Mouse (Mus musculus) neural tube, embryonic 11.5 days (tissue): ENCODE results near the gene Gps1. TPM values are rescaled to one million over a fixed set of nuclear protein-coding genes. Genes with fewer than 3 reads are reported as not detected.

ENCODE experiments used
- ATAC-seq: fragments of 200-750 bp; cut with Nextera tagmentation; 2 replicates; pipeline ENCODE4 v1.8.0; 2017; ENCODE audit warnings: moderate number of reproducible peaks, mild to moderate bottlenecking, moderate TSS enrichment, moderate library complexity; ENCODE audit not compliant: insufficient read depth, low FRiP score, low TSS enrichment
- DNase-seq: peaks from one replicate; pipeline ENCODE4 v3.0.0-alpha.2; 2015; ENCODE audit warnings: low spot score
- H3K27ac ChIP-seq: fragments of 300-500 bp; sonication (generic); 2 replicates; pipeline ENCODE4 v1.5.1; 2014; ENCODE audit warnings: low read depth, mild to moderate bottlenecking, low read length
- H3K27me3 ChIP-seq: fragments of 300-500 bp; sonication (generic); 2 replicates; pipeline ENCODE4 v1.6.1; 2014; ENCODE audit warnings: mild to moderate bottlenecking, low read length, mixed read lengths; ENCODE audit not compliant: control insufficient read depth, insufficient read depth
- H3K36me3 ChIP-seq: fragments of 300-500 bp; sonication (generic); 2 replicates; pipeline ENCODE4 v1.6.1; 2014; ENCODE audit warnings: mild to moderate bottlenecking, low read length, moderate library complexity, mixed read lengths; ENCODE audit not compliant: control insufficient read depth, insufficient read depth
- H3K4me1 ChIP-seq: fragments of 300-500 bp; sonication (generic); 2 replicates; pipeline ENCODE4 v1.6.1; 2014; ENCODE audit warnings: low read length, mixed read lengths; ENCODE audit not compliant: control insufficient read depth, insufficient read depth
- H3K4me2 ChIP-seq: fragments of 300-500 bp; sonication (generic); 2 replicates; pipeline ENCODE4 v1.6.1; 2014; ENCODE audit warnings: low read depth, mild to moderate bottlenecking, moderate library complexity
- H3K4me3 ChIP-seq: fragments of 300-500 bp; sonication (generic); 2 replicates; pipeline ENCODE4 v1.5.1; 2014; ENCODE audit warnings: low read depth, low read length
- H3K9ac ChIP-seq: fragments of 300-500 bp; sonication (generic); 2 replicates; pipeline ENCODE4 v1.6.1; 2014; ENCODE audit warnings: mild to moderate bottlenecking, low read length
- H3K9me3 ChIP-seq: fragments of 300-500 bp; sonication (generic); 2 replicates; pipeline ENCODE4 v1.6.1; 2016; ENCODE audit warnings: low read length; ENCODE audit not compliant: control insufficient read depth
- WGBS: fragments of 180-500 bp; shearing (Covaris S2); extraction: QIAGEN DNeasy Blood & Tissue Kit; methylation state at CpG from one replicate; pipeline ENCODE4 v1.1.7; 2014; 5-methylcytosine and 5-hydroxymethylcytosine counted together
- polyA plus RNA-seq: library from polyadenylated mRNA; unstranded; fragments of >200 nt; fragmentation: Nextera tagmentation; extraction: Ambion mirVana; gene quantifications from 2 replicates; pipeline ENCODE4 v1.2.1, GENCODE M21; 2014

The Gps1 gene
- polyA plus RNA-seq, result 286 and 291 TPM in 2 replicates

DNA sequence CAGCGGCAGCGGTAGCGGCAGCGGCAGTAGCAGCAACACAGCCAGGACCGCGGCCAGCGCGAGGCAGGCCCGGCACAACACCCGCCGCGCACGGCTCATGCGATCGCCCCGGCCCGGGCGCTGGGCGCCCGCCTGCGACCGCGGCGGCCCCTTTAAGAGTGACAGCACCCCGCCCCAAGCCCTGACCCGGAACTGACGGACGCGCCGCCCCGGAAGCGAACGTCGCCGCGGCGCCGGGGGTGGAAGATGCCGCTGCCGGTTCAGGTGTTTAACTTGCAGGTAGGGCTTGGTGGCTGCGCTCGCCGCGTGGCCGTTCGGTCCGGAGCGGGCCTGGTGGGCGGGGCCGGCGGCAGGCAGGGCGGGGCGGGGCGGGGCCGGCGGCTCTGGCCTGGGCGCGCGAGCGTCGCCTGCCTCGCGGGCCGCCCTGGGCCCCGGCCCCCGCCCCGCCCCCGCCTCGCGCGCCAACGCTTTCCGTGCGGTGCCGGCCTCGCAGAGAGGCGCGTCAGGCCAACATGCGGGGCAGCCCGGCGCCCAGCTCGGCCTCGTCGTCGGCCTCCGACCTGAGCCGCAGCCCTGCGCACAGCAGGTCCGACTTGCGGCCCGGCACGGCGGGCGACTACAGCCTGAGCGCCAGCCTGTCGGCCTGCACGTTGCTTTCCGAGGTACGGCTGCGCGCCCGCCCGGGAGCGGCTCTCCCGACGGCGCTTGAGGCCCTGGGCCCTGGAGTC, at the start of gene Gps1, which contains the start of gene Rfng:
Gene Gps1, plus strand, starts transcription at position 209 of the 728 bp plus-strand sequence.
Gene Rfng, minus strand, starts transcription at position 144 of the 728 bp plus-strand sequence.
- ATAC-seq (peak; percentile 80), DNase-seq (peak; percentile 86)

DNA sequence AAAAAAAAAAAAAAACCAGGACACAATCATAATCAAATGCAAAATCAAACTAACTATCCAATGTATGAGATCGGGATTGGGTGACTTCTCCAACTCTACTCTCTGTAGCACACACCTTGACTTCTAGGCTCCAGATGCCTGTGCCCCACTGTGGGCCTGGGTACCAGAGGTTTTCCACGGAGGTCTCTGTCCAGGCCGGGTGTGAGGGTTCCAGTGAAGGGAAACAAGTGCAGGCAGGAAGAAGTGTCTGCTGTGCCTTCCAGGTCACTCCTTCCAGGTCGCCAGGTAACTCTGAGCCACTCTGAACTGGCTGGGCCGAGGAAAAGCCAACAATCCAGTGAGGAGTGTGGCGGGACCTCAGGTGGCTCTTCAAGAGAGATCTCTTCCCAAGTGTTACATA, 47.6 kb upstream of the Gps1 start:
- no peak overlapping the region for H3K4me2 ChIP-seq
- H3K36me3 ChIP-seq, result no peaks in the 10 kb centered on the region
- H3K4me3 ChIP-seq, result no peak overlapping the region
- no peaks in the 10 kb centered on the region for H3K9me3 ChIP-seq
- H3K4me1 ChIP-seq, result no peaks in the 10 kb centered on the region
- DNase-seq (no peak), ATAC-seq (no peak)
- WGBS, result 77% methylated on average over 6 of the region's 6 CpGs
- H3K9ac ChIP-seq, result no peak overlapping the region
- H3K27ac ChIP-seq, result no peak overlapping the region
- H3K27me3 ChIP-seq, result no peaks in the 10 kb centered on the region

More for the DNA sequence above, at the start of gene Gps1, which contains the start of gene Rfng:
- Histone ChIP-seq H3K36me3 (peaks cover 4% of the 10 kb centered on the region), H3K27ac (peak within 1 kb of the TSS; percentile 64), H3K27me3 (no peaks in the 10 kb centered on the region), H3K9me3 (no peaks in the 10 kb centered on the region), H3K4me2 (peak within 1 kb of the TSS; percentile 98), H3K9ac (peak within 1 kb of the TSS; percentile 91), H3K4me1 (peaks cover 12% of the 10 kb centered on the region), H3K4me3 (peak within 1 kb of the TSS; percentile 98)
- WGBS, result under 1% methylated on average over 79 of the region's 107 CpGs

DNA sequence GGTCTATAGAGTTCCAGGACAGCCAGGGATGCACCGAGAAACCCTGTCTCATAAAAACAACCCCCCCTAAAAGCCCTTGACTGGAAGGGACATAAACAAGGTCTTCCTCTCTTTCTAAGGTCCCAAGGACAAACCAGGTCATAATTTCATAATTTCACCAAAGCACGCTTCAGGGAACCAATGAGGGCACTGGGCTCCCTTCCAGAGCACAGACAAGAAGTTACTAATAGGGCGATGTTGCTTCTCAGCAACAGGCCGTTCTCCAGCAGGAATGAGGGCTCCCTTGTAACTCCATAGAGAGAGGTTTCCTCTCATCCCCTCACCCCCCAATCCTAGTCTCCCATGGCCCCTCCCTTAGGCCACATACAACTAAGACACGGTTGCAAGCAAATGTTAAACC, 43.1 kb upstream of the Gps1 start:
- no peaks in the 10 kb centered on the region for H3K4me1 ChIP-seq
- no peak for ATAC-seq

DNA sequence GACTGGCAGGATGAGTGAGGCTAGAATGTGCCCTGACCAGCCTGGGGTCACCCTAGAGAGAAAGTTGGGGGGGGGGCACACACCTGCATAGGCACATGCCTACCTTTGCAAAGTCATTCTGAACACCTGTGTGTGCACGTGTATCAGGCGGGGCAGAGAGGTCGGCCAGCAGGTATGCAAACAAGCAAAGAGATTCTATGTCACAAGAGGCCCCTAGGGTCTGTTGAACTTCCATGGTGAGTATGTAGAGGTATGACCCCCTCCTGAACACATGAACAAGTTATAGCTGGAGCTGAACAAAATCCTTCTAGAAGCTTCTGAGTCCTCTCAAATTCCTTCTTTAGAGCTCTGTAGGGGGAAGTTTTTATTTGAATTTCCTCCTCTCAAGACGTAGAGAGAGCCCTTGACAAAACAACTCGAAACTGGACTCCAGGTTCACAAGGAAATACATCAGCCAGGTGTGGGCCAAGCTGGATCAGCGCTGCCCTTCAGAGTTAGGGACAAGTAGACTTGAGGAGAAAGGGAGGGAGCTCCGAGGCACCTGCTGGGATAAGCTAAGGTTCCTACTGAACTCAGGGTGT, 39.9 kb upstream of the Gps1 start:
- Histone ChIP-seq H3K27ac (no peak overlapping the region), H3K27me3 (no peaks in the 10 kb centered on the region), H3K4me1 (no peaks in the 10 kb centered on the region), H3K9me3 (no peaks in the 10 kb centered on the region), H3K36me3 (no peaks in the 10 kb centered on the region), H3K4me2 (no peak overlapping the region), H3K4me3 (no peak overlapping the region), H3K9ac (no peak overlapping the region)
- ATAC-seq (no peak), DNase-seq (no peak)
- WGBS, result 72% methylated on average over 7 of the region's 7 CpGs

More for the DNA sequence above, 43.1 kb upstream of the Gps1 start:
- Histone ChIP-seq H3K36me3 (no peaks in the 10 kb centered on the region), H3K4me2 (no peak overlapping the region), H3K9me3 (no peaks in the 10 kb centered on the region), H3K9ac (no peak overlapping the region), H3K27ac (no peak overlapping the region), H3K4me3 (no peak overlapping the region), H3K27me3 (no peaks in the 10 kb centered on the region)
- DNase-seq, result no peak
- 90% methylated on average over 5 of the region's 5 CpGs for WGBS

DNA sequence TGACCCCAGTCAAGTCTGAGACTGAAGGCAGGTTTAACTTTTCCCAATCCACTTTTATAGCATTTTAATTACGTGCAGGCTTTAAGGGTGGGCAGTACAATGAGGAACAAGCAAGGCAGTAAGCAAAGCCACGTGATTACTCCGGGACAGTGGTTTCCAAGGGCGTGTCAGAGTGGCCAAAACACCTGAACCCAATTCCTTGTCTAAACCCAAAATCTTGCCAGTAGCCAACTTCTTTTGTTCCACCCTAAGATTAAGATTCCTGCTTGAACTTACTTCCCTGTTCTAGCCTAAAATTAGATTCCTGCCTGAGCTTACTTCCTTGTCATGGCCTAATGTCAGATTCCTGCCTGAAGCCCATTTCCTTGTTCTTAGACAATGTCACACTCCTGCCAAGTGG, 36.1 kb upstream of the Gps1 start:
- Histone ChIP-seq H3K36me3 (no peaks in the 10 kb centered on the region), H3K27ac (no peak overlapping the region), H3K4me2 (no peak overlapping the region), H3K4me1 (no peaks in the 10 kb centered on the region), H3K9ac (no peak overlapping the region), H3K9me3 (no peaks in the 10 kb centered on the region), H3K4me3 (no peak overlapping the region), H3K27me3 (no peaks in the 10 kb centered on the region)
- 83% methylated on average over 4 of the region's 4 CpGs for WGBS
- no peak for ATAC-seq
- no peak for DNase-seq

DNA sequence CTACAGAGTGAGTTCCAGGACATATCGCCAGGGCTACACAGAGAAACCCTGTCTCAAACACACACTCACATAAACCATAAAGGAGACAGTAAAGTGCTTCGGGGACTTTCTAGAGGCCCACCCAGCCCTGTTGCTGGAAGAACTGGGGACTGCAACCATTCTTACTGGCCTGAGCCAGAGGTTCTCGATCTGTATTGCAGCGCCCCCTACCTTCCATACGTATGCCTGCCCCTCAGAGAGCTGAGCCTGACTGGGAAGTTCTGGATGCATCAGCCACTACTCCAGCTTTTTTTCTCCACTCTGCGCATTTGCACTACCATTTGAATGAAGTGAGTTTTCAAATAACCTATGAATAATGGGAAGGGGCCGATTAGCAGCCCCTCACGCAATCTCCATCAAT, 34.6 kb upstream of the Gps1 start:
- H3K9ac ChIP-seq, result no peak overlapping the region
- no peak for ATAC-seq
- no peak overlapping the region for H3K27ac ChIP-seq
- H3K9me3 ChIP-seq, result no peaks in the 10 kb centered on the region
- 67% methylated on average over 8 of the region's 8 CpGs for WGBS
- no peak overlapping the region for H3K4me3 ChIP-seq
- no peak for DNase-seq
- H3K4me1 ChIP-seq, result no peaks in the 10 kb centered on the region
- H3K27me3 ChIP-seq, result no peaks in the 10 kb centered on the region
- H3K36me3 ChIP-seq, result no peaks in the 10 kb centered on the region
- H3K4me2 ChIP-seq, result no peak overlapping the region

DNA sequence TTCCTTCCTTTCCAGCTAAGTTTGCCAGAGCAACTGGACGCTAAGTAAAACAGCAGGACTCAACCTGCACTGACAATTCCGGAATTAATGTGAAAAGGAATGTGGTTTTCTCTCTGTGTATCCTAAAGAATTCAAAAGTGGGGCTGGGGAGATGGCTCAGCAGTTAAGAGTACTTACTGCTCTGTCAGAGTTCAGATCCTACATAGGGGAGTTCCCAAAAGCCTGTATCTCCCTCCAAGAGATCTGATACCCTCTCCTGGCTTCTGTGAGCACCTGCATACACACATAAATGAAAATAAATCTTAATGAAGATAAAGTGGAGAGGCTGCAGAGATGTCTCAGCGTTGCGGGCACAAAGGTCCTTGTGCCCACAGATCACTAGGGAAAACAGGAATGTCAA, 32.5 kb upstream of the Gps1 start:
- Histone ChIP-seq H3K27ac (no peak overlapping the region), H3K4me1 (no peaks in the 10 kb centered on the region), H3K4me3 (no peak overlapping the region), H3K9me3 (no peaks in the 10 kb centered on the region), H3K4me2 (no peak overlapping the region), H3K9ac (no peak overlapping the region), H3K27me3 (no peaks in the 10 kb centered on the region), H3K36me3 (no peaks in the 10 kb centered on the region)
- WGBS, result 72% methylated on average over 4 of the region's 4 CpGs
- ATAC-seq (no peak), DNase-seq (no peak)

DNA sequence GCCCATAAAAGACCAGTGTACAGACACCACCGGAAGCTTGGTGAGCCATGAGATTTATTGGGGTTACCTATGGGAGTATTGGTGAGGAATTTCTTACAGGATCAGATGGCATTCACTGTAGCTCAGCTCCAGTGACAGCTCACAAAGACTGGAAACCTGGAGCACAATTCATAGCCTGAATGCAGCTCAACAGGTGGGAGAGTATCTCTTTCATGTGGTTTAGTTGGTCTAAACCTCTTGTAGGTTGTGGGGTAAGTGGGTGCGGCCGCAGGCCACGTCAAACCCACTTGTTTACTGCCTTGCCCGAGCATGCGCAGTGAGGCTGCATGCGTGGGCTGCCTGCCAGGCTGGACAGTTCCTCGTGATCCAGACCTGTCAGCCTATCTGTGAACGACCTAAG, 23.8 kb upstream of the Gps1 start:
- Histone ChIP-seq H3K4me2 (no peak overlapping the region), H3K4me3 (no peak overlapping the region), H3K4me1 (no peaks in the 10 kb centered on the region), H3K27ac (no peak overlapping the region), H3K27me3 (peaks cover 6% of the 10 kb centered on the region; the same call in 1 of the 2 replicates), H3K36me3 (no peaks in the 10 kb centered on the region), H3K9me3 (no peaks in the 10 kb centered on the region), H3K9ac (no peak overlapping the region)
- no peak for DNase-seq
- ATAC-seq, result no peak
- 87% methylated on average over 9 of the region's 9 CpGs for WGBS
